Mouse (Mus musculus): ENCODE measurements around the gene Oas1a.

DNA sequence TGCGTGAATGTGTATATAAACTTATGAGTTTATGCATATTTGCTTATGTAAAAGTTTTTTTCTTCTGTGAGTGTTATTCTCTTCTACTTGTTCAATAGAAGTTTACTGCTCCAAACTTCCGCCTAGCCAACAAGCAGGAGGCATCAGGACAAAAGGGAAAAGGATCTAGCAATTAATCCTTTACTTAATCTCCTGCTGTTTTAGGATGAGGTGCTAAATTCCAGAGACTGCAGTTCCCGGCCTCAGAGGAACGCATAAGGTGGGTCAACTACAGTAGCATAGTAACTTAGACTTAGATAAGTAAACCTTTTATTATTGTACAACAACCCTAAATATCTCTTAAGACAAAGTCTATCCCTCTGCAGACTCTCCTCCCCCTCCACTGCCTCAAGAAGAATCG, 26.6 kb upstream of the Oas1a start:
- TF ChIP-seq POLR2A (IDR thresholded peaks at IDR 0.05; ENCODE audit: borderline replicate concordance, insufficient read depth, low read length) (no peak), CTCF (IDR thresholded peaks at IDR 0.05; ENCODE audit: borderline replicate concordance, insufficient read depth, low read depth, low read length) (no peak)
